Mouse (Mus musculus) cerebellum, postnatal 4 days (tissue): ENCODE measurements around the gene Tapt1.

Experiments used
- DNase-seq, 2 experiments: peaks; one replicate each; pipeline ENCODE4 v3.0.0; 2022; ENCODE audit warnings: low spot score in 2 of 2, mixed read lengths in 1 of 2

Gene Tapt1

GRCm38 (mm10) chr5:44199109-44199508, 27.3 kb downstream of the Tapt1 start:
- DNase-seq: no peak

- no peak for DNase-seq
Measured at GRCm38 (mm10) chr5:44198471-44198870, 28.0 kb downstream of the Tapt1 start.

GRCm38 (mm10) chr5:44197806-44198205, 28.6 kb downstream of the Tapt1 start:
- no peak for DNase-seq

GRCm38 (mm10) chr5:44196167-44196566, 30.3 kb downstream of the Tapt1 start:
- DNase-seq: no peak

GRCm38 (mm10) chr5:44187370-44187769, 39.1 kb downstream of the Tapt1 start:
- no peak for DNase-seq

- no peak for DNase-seq
Measured at GRCm38 (mm10) chr5:44181669-44182068, 44.8 kb downstream of the Tapt1 start.

GRCm38 (mm10) chr5:44180450-44180849, 46.0 kb downstream of the Tapt1 start:
- DNase-seq: no peak

GRCm38 (mm10) chr5:44174046-44174445, 52.4 kb downstream of the Tapt1 start:
- DNase-seq: no peak

GRCm38 (mm10) chr5:44166866-44167265, 59.6 kb downstream of the Tapt1 start:
- no peak for DNase-seq

- no peak for DNase-seq
Measured at GRCm38 (mm10) chr5:44165854-44166253, 60.6 kb downstream of the Tapt1 start.

- DNase-seq: no peak
Measured at GRCm38 (mm10) chr5:44164233-44164776, 62.1 kb downstream of the Tapt1 start.

- no peak for DNase-seq
Measured at GRCm38 (mm10) chr5:44163318-44163717, 63.1 kb downstream of the Tapt1 start.

GRCm38 (mm10) chr5:44162786-44163185, 63.6 kb downstream of the Tapt1 start:
- DNase-seq: no peak

- DNase-seq: no peak
Measured at GRCm38 (mm10) chr5:44159679-44160438, 66.6 kb downstream of the Tapt1 start.

- no peak for DNase-seq
Measured at GRCm38 (mm10) chr5:44159231-44159630, 67.2 kb downstream of the Tapt1 start.

GRCm38 (mm10) chr5:44158458-44158857, 68.0 kb downstream of the Tapt1 start:
- DNase-seq: no peak

- DNase-seq: no peak
Measured at GRCm38 (mm10) chr5:44157760-44158159, 68.7 kb downstream of the Tapt1 start.

GRCm38 (mm10) chr5:44153050-44153449, 73.4 kb downstream of the Tapt1 start:
- no peak for DNase-seq

- DNase-seq: peak; percentile 36 to 79
Measured at GRCm38 (mm10) chr5:44151327-44152051, 74.9 kb downstream of the Tapt1 start.

- no peak for DNase-seq
Measured at GRCm38 (mm10) chr5:44147732-44148131, 78.7 kb downstream of the Tapt1 start.

- no peak for DNase-seq
Measured at GRCm38 (mm10) chr5:44146437-44147332, 79.7 kb downstream of the Tapt1 start.
